Mouse (Mus musculus) left cerebral cortex, postnatal 25 days (tissue): ENCODE measurements around the gene Kcnc2. TPM values are rescaled to one million over a fixed set of nuclear protein-coding genes. Genes with fewer than 3 reads are reported as not detected.

Experiments
- DNase-seq, 2 experiments: peaks; one replicate each; pipeline ENCODE4 v3.0.0; 2022; ENCODE audit warnings: low spot score in 2 of 2, mixed read lengths in 1 of 2
- intact Hi-C: fragments of 180-260 bp; cut with DNase I; formaldehyde crosslinking; loops from one replicate; pipeline ENCODE4 v1.15.1; 2025
- total RNA-seq, 2 experiments: library from RNA; stranded (reverse); gene quantifications; 2 replicates each; pipeline ENCODE4 v1.2.3; 2021

The Kcnc2 gene
- total RNA-seq, 2 experiments from 2014 or later: 86.1 to 87.5 TPM

DNA sequence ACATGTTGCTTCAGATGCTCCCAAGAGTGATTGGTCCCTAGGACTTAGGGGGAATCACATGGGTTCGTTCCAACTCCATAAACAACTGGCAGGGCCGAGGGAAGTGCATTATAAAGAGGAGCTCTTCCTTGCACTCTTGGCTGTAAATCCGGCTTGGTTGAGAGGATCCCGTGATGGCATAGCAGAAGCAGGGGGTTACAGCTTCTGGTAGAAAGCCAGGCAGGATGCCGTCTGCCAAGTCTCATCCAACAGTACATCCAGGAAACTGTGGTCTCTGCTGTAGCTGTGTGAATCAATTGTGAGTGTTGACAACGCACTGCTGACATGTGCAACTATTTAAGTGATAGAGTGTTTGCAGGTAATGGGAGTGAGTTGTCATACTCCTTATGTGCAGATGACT lies 107.5 kb downstream of the Kcnc2 start:
- intact Hi-C loops: no loop called here
- DNase-seq: no peak

DNA sequence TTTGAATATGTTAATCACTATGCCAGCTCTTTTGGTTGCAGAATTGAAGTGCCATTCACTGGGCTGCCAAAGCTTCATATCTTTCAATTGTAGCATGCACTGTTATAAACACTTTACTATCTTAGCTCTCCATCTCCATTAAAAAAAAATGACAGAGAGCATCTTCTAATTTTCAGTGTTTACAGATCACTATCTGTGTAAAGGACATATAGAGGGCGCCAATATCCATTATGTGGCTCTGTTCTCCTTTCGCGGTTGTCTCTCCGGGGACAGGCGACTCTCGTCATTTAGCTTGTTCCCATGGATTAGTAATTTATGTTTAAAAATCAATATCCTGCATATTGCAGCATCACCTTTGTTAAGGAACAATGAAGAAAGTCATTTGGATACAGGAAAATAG lies 109.7 kb downstream of the Kcnc2 start:
- no peak for DNase-seq
- intact Hi-C loops: no loop called here

DNA sequence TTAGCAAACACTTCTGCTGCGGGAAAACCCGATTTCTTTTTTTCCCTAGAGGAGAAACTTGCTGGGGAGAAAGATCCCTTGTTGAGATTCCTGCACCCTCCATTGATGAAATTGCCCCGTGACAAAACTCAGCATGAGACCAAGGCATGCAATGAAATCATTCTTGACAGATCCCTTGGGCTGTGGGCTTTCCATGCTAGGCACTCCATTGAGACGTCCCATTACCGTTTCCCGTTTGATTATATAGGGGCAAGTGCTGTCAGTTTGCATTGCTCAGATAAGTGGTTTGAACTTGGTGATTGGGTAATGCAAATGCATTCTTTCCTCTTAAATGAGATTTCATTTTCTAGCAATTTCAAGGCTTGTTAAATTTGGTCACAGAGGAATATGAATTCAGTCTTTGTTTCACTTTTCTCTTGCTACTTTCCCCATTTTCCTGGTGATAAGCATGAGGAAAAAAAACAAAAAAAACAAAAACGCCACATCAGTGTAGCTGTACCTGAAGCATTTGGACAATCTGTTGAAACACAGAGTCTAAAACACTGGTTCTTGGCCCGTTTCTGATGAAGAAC lies 123.6 kb downstream of the Kcnc2 start:
- intact Hi-C loops: no loop called here
- DNase-seq: no peak

DNA sequence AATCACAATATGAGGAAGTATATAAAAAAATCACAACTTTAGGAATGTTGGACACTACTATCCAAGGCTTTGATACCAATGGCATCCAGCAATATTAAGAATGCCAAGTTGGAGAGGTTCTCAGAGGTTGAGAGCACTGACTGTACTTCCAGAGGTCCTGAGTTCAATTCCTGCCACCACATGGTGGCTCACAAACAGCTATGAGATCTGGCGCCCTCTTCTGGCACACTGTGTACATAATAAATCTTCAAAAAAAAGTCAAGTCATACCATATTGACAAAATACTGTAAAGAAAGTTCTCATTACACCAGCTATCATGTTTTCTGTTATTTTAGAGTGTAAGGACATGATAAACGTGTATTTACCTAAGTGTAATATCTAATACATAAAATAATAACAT lies 126.3 kb downstream of the Kcnc2 start:
- no peak for DNase-seq
- intact Hi-C loops: no loop called here

DNA sequence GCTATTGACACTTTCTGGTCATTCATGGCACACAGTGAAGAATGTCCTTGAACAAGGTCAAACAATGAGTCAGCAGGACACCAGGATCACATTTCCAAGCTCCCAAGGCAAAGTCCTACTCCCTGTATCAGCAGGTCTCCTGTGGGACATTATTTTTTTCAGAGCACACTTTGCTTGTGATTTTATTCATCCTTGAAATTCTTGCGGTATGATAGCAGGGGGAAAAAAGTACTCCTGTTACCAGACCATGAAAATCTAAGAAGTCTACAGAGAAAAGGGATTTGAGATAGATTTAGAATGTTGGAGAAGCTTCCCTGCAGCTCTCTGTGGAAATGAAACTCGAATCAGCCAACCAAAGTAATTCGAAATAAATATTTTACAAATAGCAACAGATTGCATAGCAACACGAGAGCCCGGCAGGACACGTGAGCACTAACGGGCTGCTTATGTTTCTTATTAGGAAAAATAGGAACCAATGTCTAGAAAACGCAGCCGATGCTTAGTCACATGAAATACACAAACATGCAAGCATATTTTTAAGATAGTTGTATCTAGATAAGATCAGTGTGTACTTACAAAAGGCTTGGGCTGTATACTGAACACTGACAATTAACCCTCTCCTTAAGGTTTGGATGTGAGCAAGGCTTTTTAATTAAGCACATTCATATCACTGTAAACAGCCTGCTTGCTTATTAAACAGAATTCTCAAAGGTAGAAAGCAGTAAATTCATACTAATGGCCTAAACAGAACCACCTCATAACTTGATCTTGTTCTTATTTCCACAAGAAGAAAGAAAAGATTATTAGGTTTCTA lies 129.9 kb downstream of the Kcnc2 start:
- intact Hi-C loops: no loop called here
- DNase-seq: peak; percentile 6 to 13

DNA sequence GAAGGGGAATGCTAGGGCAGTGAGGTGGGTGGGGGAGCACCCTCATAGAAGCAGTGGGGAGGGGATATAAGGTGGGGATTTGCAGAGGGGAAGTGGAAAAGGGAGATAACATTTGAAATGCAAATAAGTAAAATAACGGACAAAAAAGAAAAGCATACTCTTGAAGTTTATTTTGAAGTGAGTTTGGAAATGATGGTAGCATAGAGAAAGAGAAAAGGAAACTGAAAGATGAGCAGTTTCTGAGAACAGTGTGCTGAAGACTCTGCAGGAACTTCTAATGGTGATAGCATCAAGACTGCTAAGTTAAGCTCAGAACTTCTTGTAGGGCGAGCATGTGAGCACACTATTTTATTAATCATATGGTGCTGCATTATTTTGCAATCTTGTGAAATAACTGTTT lies 138.6 kb downstream of the Kcnc2 start:
- DNase-seq: no peak
- intact Hi-C loops: no loop called here

DNA sequence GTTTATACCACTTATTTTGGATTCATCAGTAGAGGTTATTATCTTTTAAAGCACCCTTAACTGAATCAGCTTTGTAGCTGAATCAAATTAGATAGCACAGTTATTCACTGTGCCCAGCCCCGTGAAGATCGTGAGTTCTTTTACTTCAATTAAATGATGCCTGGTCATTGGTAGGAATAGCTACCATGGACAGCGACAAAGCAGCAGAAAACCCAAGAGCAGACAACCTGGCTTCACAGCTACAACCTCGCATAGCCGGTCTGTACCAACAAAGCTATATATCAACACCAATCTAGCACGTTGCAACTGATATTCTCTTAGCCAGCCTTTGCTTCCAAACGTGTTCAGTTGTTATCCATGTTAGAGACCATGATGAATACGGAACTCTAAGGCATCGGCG lies 152.4 kb downstream of the Kcnc2 start:
- intact Hi-C loops: no loop called here
- DNase-seq: no peak

DNA sequence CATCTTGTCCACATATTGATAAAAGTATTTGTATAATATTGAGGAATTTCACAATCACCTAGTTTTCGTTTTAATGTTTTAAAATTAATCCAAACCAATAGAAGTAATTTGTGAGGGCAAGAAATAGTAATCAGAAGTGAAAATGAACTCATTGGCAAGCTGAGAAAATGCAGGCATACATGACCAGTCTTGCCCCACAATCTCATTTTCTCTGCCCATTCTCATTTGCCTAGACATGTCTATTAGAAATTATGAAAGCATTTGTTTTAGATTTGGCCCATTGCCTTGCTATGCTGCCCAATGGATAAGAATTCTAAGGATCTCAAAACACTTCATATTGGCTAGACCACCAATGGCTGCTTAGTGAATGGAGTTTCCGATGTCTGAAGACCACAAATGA lies 166.0 kb downstream of the Kcnc2 start:
- intact Hi-C loops: no loop called here
- DNase-seq: no peak

DNA sequence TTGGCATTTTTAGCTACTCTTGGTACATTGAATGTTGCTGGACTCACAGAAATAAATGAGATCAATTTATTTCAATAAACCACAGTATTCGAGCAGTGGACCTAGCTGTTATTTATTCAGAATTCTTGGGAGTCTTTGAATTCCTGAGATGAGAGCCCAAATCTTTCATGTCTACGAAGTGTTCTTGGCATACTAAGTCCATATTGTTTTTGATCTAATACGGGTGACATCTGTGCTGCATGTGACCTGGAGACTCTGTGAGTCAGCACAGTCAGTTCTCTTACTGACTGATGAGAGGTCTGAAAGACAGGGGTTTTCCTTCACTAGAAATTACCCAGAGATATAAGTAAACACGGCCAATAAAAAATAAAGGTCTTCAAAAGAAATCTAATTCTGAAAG lies 173.7 kb downstream of the Kcnc2 start:
- DNase-seq: no peak
- intact Hi-C loops: no loop called here

DNA sequence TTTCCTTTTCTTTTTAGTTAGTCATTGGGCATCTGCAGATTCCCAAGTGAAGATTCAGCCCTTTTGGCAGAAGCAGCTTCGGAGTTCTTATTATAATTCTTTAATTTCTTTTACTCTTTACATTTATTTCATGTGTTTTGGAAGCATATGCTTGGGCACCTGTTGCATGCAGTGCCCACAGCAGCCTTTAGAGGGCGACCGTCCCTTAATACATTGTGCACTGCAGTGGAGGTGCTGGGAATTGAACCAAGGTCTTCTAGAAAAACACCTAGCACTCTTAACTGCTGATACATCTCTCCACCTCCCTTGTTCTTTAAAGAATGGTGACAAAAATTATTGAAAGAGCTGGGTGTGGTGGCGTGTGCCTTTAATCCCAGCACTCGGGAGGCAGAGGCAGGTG lies 180.0 kb downstream of the Kcnc2 start:
- DNase-seq: no peak
- intact Hi-C loops: no loop called here

DNA sequence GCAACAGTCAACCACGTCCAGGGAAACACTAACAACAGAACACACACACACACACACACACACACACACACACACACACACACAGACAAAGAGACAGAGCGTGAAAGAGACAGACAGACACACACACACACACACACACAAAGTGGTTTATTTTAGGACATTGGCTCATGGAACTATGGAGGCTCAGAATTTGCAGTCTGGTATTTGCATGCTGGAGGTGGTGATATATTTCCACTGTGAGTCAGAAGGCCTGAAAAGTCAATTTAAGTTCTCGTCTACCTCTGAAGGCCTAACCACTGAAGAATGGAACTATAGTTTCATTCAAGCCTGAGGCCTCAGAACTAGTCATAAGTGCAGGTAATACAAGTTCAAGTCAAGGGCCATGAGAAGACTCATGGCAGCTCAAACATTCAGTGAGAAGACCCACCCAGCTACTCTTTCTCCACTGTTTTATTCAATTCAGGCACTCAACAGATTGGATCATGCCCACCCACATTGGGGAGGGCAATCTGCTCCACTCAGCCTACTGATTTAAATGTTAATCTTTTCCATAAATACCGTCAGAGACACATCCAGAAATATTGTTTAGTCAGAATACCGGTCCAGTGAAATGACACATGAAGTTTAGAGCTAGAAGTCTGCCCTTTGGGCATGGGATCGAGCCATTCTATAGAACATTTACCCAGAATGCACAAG lies 197.9 kb downstream of the Kcnc2 start:
- peak in 1 of 2 experiments; percentile 88 for DNase-seq
- intact Hi-C loops: loop anchor here (10.0 kb wide), 1 partner anchor 276 kb away; no protein-coding TSS in a partner anchor

DNA sequence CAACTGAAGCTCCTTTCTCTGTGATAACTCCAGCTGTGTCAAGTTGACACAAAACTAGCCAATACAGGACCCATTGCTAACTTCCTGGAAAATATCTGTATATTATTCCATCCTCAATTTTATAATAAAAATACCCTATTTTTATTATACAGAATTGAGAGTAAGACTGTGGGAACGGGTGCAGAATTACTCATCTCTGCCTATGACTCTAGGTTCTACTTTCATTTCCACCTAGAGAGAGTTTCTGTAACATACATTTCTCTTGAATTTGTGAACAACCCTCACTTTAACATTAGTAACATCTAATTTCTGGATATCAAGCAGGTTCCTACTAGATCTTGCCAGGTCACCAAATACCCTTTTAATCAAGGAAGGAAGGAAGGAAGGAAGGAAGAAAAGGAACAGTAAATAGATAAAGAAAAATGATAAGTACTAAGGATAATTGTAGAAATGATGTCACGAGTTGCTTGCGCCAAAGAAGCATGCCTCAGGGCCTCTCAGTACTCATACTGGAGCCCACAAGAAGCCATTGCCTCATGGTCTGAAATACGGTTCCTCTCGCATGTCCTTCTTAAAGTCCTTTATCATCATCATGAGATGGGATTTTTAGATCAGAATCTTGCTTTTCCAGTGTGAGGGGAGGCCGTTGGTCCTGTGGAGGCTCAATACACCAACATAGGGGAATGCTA lies 203.3 kb downstream of the Kcnc2 start:
- intact Hi-C loops: no loop called here
- no peak for DNase-seq

DNA sequence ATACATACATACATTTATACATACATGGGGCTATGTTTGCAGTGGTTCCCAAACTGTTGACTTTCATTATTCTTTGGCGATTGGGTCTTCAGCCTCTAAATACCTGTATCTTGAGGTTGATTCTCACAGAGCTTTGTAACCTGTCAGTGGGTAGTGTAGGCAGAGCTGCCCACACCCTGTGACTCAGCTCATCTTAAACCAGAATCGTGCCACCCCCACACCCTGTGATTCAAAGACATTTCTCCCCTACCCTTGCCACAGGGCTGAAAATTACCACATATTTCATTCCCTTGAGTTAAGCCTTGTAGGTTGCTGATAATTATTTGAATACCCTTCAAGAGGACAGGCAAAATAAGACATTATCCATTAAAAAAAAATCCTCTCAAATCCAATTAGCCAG lies 210.5 kb downstream of the Kcnc2 start:
- intact Hi-C loops: loop anchor here (5.0 kb wide), 2 partner anchors 219 to 271 kb away; no protein-coding TSS in a partner anchor
- DNase-seq: peak; percentile 35 to 82

DNA sequence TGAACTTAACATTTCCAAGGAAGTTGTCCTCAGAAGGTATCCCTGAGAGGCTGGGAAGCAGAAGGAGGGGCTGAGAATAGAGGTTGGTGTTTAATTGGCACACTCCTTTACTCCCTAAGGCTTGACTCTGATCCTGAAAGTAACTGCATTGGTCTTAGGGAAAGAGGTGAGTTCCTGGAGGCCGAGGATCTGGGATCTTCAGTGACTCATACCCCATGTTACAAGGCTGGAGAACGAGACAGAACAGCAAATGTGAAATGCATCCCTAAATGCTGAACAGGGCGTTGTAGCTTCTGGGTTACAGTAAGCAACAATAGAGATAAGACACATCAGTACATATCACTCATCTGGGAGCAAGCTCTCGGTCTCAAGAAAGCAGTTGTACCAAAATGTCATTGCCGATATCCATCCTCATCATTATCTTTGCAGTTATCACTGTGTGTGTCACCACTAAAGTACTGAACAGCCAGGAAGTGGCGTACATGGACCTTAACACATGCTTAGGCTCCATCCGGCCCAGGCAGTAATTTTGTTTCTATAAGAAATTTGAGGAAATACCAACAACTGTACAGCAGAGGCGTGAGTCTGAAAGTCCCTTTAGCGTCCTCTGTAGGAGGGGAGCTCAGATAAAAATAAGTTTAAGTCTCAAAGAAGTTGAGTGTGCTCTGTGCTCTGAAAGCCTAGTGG lies 211.1 kb downstream of the Kcnc2 start:
- peak in 1 of 2 experiments; percentile 52 for DNase-seq
- intact Hi-C loops: loop anchor here (5.0 kb wide), 2 partner anchors 220 to 270 kb away; no protein-coding TSS in a partner anchor

DNA sequence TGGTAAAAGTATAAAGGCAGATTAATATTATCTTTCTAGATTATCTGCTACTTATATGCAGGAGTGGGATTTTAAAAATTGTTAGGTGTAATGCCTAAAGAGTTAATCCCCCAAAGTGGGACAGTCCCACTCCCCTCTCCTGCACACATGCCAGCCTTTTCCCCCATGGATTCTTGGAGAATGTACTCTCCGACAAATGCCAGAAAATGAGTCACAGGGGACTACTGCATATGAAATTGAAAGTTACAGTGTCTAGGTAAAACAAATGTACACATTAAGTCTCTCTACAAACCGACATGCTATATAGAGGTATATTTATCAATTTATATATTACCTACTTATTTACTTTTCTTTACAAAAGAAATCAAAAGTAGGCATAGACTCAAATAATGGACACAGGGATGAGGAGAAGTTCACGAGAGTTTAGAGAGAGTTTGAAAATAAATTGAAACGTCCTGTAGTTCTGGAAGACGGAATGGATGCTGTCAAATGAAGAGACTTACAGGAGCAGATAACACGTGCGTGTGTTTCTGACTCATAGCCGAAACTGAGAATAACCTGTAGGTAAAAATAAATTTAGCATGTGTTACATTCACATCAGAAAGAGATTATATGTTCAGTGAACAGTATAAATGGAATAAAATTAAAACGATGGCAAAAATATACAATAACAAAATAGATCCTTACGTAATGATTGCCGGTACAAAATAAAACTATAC lies 213.6 kb downstream of the Kcnc2 start:
- intact Hi-C loops: loop anchor here (5.0 kb wide), 2 partner anchors 222 to 268 kb away; no protein-coding TSS in a partner anchor
- peak in 1 of 2 experiments; percentile 42 for DNase-seq

DNA sequence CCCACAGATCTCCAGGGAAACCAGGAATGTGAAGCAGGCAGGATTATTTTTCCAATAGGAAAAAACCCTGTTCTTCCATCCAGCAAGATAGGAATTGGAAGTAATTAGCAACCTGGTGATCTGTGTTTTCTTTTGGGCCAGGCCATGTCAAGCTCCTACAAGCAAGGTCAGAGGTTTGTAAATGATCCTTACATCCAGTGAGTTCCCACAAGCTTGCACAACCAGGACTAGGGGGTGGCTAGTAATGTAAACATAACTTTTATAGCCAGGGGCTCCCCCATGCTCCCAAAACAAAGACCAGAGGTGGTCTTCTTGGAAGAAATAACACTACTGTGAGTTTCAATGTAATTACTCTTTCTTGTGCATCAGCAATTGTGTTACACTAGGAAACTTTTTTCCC lies 214.9 kb downstream of the Kcnc2 start:
- intact Hi-C loops: no loop called here
- no peak for DNase-seq

DNA sequence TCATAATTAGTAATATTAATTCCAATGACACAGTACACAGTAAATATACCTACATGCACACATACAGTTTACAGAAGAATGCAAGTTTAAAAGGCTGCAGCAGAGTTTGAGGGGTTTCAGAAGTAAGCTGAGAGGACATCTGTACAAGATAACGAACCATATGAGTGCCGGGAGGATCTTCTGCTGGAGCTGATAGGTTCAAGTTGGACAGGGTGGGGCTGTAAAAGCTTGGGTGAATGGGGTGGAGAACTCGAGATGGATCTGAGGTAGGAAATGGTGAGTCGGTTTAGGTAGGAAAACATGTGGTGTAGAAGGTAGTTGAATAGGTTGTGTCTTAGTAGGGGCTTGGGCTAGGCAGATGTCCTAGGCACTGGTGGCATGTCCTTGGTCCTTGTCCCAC lies 217.8 kb downstream of the Kcnc2 start:
- intact Hi-C loops: no loop called here
- no peak for DNase-seq
